Mouse (Mus musculus) gastrocnemius, postnatal 25 days (tissue): ENCODE results near the gene Gm7073. TPM values are rescaled to one million over a fixed set of nuclear protein-coding genes. Genes with fewer than 3 reads are reported as not detected.

ENCODE experiments used
- DNase-seq: peaks from one replicate; pipeline ENCODE4 v3.0.0; 2022
- long read RNA-seq, 2 experiments: library from polyadenylated mRNA; stranded (forward); transcript quantifications; one replicate each; pipeline ENCODE4 v2.0.0; 2021
- total RNA-seq, 2 experiments: library from RNA; stranded (reverse); gene quantifications; 1 replicate in 1 of 2; 2 replicates in 1 of 2; pipeline ENCODE4 v1.2.3; 2021

Gm7073 gene
- not detected for total RNA-seq
- long read RNA-seq, experiment 1, partial matches to known transcripts = 0 of 1 reads
- long read RNA-seq, experiment 1, other reads (novel, unspliced or antisense) = 1 of 1 reads
- long read RNA-seq, experiment 2 = 0 reads

DNA sequence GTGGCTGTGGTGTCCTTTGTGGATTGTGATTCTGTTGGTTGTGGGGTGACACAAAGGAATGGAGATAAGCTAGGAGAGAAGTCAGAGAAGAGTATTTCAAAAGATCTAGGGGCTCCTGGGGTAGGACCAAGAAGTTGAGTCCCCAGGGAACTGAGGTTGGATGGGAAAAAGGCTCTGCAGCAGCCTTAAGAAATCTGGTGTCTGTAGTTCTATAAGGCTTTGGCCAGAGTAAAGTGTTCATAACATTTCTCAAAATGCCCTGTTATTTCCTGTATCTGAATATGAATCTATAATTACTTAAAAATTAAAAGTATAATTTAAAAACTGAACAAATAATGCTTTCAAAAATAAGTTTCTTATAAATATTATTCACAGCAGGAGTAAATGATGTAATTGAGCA, at the start of gene Gm7073:
TSS of gene Gm7073 (minus strand) at position 101 of the 400 bp plus-strand sequence.
- DNase-seq = no peak

DNA sequence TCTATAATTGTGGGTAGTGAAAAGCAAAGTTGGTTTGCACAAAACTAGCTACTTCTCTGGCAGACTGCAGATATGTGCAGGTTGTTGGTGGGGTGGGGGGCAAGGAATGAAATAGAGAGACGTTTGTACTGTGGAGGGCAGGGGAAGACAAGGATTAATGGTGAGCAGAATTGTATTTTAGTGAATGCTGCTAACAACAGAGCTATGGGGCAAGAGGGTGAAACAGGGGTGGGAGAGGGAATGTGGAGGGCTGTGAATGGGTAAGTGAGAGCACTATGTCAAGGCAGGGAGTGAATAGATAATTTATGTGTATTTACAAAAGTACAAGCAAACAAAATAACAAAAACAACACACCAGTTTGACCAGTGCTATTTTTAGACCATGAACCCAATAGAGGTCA, 31.5 kb upstream of the Gm7073 start:
- no peak for DNase-seq

DNA sequence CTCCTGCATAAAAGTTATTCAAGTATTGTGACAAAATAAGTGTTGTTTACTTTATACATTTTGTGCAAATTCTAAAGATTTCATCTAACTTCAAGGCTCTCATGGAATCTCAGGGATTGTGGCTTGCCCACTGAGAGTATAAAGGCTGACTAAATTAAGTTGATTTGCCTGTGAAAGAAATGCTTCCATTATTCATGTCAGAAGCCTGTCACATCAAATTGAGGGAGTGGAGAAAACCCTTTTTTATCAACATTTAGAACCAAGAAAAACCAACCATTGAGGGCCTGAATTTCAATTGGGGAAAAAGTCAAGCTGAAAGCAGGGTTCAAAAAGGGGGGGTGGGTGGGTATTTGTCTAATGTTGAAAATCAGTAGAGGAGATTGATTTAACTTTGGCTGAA, 30.0 kb upstream of the Gm7073 start:
- no peak for DNase-seq

DNA sequence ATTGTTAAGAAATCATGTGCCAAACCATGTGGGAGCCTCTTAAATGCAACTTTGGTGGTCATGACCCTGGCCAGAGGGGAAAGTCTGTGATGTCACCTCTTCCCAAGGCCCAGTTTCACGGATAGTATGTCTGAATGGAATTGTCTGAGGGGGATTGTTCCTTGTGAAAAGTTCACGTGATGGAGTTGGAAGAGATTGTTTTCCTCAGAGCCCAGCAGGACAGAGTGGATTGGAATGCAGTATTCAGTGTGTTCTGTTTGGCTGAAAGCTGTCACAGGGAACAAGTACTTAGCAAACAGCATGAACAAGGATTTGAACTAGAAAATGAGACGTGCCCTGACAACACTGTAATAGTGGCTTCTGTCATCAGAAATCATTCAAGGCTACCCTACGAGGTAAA, 16.2 kb upstream of the Gm7073 start:
- no peak for DNase-seq

DNA sequence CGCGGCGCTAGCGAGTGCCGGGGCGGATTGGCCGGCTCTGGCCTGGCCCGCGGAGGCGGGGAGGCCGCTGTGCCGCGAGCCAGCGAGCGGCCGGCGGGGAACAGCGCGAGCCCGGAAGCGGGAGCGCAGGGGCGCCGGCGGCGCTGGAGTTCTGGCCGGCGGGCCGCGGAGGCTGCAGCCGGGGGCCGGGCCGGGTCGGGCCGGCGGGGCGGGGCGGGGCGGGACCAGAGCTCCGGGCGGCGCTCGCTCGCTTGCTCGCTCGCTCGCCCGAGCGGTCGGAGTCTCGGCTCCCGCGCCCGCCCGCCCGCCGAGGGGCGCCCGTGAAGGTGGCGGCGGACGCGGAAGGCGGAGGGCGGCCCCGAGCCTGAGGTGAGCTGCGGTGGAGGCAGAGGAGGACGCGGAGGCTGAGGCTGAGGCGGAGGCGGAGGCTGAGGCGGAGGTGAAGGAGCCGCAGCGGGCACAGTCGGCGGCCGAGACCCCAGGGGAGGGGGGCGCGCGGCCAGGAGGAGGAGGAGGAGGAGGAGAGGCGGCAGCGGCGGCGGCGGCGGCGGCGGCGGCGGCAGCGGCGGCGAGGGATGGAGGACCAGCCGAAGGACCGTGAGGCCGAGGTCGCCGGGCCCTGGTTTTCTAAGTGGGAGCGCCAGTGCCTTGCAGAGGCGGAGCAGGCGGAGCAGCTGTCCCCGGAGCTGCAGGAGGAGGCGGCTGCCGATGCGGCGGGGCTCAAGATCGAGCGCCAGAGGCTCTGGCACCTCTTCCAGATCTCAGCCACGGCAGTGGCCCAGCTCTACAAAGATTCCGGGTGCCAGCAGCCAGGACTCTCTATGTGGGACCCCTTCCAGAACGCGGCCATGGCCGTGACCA, 8.6 kb upstream of the Gm7073 start:
- DNase-seq = peak; percentile 36

DNA sequence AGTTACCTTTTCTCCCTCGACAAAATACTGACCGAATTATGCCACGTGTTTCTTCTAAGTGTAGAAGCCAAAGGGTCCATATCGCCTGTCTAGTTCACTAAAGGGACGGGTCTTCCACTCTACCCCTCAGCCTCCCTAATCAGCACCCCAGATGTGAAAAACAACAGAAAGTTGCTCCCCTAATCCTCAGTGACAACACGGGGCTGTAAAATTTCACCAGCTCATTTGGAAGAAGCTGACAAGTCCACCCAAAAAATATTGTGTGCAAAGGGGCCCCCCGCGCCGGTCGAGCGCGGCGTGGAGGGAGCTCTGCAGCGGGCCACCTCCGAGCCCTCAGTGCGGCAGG, 8.0 kb upstream of the Gm7073 start:
- DNase-seq = no peak

DNA sequence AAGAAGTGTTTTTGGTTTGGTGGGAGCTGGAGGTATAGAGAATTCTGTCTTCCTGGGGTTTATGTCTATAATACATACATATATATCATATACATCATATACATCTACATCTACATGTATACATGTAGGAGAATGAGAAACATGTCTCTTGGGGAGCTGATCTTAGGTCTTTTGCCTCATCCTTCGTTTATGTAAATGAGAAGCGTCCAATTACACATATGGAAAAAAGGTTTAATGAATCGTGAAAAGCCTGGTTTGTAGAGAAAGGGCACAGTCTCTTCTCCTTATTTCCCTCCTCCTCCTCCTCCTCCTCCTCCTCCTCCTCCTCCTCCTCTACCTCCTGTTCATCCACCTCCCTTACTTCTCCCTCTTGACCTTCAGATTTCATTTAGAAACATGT, 6.9 kb upstream of the Gm7073 start:
- no peak for DNase-seq

DNA sequence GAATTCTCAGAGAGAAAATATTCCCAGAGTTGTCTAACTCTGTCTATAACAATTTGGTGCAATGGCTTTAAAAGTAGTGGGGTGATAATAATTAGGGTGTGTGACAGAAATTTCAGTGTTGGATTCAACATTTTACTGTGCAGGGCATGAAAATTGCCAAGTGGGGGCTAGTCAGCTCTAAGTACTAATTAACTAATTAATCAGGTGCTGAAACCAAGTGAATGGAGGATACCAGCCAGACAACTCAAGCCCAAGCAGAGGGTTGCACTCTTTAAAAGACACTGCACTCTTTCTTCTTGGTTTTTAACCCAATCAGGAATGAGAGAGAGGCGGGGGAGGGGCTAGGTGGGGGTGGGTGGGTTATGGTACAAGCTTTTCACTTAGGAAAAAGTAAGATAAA, 6.4 kb upstream of the Gm7073 start:
- DNase-seq = no peak

DNA sequence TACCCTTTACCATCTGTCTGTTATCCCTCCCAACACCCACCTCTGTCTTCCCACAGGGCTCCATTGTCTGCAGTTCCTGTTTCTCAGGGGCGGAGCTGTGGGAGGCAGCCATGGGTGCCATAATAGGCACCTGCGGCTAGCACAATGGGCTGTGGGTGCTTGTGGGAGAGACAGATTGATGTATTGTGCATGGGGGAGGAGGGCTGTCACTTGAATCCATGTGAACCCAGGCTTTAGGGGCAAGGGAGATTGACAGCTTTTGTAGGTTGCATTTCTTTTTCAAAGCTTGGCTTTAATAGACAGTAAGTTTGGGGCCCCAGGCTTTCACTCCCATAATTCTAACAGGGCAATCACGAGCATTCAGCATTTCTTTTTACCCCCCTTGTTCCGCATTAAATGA, 5.0 kb upstream of the Gm7073 start:
- no peak for DNase-seq

DNA sequence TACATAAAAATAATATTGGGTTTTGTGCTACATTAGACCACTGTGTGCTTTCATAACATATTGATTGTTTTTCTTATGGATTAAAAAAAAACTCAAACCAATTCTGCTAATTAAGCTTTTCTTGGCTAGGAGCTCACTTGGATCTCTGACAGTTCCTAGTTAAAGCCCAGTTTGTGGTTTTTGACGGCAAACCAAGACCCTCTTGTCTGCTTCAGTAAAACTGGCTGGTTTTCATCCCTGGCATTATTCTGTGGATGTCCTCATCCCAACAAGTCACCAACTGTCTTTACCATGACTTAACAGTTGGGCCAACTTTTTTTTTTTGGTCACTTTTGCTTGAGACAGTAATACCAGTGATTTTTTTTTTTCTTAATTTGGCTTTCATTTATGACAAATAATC, 3.9 kb upstream of the Gm7073 start:
- no peak for DNase-seq

DNA sequence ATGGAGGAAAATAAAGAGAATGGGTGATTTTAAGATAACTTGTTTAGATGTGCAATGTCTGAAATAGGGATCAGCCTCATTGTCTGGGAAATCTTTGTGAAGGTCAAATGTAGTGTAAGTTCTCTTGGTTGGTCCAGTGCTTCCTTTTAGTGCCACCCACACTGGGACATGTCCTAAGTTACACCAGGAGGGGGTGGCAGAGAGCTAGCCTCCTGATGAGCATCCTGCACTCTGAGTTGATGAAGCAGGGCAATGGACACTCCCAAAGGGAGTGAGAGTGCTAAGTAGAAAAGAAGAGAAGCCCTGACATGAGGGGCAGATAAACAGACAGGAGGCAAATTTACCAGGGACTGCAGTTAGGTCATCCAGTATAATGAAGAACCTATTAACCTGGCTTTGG, 35.1 kb downstream of the Gm7073 start:
- no peak for DNase-seq

DNA sequence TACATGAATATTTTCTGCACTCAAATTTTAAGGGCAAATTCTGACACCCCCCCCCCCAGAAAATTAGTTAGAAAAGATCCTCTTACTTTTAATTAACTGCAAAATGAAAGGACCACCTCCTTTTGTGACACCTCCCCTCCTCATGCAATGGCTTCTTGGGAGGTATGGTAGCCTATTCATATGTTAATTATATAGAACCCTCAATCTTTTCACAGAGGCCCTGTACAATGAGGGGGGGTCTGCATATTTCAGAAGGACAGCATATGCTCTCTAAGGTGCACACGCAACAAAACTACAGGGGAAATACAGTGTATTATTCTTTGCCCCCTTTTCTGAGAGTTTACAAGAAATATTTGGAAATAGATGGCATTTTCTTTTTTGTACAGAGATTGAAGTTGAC, 41.3 kb downstream of the Gm7073 start:
- no peak for DNase-seq

DNA sequence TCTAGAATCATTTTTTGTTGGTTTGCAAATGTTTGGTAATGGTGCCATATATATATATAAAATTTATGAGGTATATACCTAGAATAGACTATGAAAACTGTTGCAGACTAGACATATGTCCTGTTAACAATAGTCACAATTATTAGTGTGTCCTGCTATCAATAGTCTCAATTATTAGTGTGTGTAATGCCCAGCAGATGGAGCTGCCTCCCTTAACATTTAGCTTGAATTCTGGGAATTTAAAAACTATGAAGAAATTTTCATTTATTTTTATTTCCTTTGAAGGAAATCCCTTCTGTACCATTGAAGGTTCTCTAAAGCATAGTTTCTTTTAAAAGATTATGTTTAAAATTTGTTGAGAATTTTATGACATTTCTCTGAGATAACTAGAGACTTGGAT, 43.7 kb downstream of the Gm7073 start:
- DNase-seq = no peak

DNA sequence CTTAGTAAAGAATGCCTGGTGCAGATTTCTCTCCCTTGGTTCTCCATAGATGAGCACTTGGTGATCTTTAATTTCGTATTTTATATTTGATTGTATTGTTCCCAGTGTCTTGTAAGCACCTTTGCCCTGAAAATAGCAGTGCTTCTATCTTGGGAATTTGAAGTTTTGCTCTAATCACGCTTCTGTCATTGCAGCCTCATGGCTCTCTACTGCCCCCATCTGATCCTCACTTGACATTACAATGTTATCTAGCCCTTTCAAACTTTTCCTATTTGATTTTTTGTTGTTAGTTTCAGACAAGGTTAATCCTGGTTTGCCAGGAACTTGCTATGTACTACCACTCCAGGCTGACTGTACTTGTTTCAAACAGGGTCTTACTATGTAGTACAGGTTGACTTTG, 75.3 kb downstream of the Gm7073 start:
- no peak for DNase-seq

DNA sequence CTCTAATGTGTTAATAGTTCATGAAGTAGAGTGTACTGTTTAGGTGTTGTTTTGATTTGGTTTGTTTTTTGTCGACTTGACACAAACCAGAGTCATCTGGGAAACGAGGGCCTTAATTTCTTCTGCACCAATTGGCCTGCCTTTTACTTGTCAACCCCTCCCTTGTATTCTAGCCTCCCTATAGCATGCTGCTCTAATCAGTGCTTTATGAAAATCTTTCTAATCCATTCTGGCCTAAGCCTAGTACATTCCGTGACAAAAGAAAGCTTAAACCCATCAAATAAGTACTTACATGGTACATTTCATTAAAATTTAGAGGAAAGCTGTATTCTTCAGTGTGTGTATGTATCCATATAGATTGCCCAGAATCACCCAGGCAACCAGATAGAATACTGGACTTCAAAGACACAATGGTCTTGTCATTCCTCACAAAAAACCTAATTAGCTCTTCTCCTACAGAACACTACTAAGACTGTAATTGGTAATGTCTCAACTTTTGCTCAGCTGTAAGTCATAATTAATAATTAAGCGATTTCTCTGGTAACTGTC, 124.4 kb downstream of the Gm7073 start:
- no peak for DNase-seq

DNA sequence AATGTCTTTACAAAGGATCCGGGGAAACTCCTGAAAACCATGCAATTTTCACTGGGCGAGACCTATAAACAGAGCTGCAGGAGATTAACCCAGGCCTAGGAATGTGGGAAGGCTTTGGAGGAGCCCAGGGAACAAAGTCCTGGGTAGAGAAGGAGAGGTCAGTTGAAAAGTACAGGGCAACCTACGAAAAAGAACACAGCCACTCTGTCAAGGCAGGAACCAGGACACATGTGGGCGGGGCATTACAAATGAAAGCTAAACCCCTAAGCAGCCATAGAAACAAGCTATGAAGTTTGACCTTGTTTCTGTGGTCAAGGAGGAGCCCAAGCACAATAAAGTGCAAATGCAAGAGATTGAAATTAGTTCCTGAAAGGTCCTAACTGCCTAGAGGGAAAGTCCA, 133.4 kb downstream of the Gm7073 start:
- DNase-seq = no peak

DNA sequence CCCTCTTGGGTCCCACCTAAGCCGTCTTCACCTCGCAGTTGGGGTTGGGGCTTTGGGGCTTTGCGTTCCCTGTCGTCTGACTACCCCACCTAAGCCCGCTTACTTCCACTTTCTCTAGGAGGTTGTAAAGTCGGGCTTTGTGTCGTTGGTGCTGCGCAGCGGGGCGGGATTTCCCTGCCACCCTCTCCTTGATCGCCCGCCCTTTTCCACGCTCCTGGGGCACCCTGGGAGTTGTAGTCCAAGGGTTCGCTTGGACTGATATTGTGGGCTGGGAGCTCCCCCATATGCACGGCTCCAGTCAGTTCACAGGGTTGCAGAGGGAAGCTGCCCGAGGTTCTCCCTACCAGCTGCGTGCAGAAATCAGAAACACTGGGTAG, 134.4 kb downstream of the Gm7073 start:
- peak; percentile 88 for DNase-seq

DNA sequence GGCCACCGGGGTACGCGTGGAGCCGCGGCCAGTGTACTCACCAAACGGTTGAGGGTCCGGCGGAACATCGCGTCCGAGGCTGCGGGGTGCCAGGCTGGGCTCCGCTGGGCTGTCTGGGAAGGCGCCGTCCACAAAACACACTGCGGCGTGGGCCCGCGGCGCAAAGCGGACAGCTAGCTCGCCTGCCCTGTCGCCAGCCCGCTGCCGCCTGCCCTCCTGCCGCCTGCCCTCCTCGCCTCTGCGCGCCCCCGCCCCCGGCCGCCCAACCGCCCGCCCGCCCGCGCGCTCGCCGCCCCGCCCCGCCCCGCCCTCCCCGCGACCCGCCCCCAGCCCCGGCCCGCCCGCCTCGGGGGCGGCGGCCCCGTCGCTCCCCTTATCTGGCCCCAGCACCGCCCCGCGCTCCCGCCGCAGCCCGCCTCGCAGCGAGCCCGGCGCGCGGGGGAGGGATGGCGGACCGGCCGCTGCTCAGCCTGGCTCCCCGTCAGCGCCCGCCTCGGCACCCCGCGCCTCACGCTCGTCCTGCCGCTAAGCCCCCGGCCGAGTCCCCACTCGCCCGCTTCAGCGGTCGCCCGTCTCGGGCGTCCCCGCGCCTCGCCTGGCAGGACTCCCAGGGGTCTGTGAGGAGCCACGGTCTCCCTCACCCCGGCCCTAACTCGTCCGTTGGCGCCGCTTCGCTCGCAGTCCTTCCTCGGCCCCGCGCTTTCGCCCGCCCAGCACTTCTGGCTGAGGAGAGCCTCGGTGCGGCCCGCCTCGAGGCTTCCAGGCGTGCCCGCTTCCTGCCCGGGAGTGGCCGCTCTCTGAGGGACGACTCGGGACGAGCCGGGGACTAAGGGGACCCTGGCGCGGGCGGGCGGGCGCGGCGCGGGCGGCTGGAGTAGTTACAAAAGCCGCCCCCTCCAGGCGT, 135.0 kb downstream of the Gm7073 start:
- DNase-seq = peak; percentile 73

DNA sequence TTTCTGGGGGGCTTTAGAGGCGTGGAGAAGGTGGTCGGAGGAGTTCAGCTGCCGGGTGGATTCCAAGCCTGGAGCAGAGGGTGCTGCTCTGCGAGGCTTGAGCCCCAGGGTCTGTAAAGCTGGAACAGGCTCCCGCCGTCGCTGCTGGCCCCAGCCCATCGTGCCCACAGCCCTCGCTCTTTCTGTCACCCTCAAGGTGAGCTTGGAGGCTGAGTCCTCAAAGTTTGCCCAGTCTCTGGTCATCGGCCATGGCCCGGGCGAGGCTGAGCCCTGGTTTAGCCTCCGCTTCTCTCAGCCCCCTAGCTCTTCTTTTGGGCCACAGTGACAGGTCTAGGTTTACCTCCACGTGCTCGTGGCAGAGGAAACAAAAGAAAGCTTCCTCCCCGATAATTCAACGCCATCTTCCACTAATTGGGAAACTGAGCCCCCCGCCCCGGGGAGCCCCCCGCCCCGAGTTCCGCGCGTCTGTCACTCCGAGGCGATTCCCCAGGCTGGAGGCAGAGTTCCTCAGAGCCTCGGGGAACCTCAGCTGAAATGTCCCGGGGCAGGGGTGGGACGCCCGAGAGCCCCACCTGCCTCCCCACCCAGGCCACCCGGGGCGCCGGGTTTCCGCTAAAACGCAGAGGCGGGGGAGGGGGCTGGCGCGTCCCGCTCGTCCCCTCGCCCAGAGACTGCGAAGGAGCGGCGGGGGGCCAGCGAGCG, 135.8 kb downstream of the Gm7073 start:
- peak; percentile 19 for DNase-seq

DNA sequence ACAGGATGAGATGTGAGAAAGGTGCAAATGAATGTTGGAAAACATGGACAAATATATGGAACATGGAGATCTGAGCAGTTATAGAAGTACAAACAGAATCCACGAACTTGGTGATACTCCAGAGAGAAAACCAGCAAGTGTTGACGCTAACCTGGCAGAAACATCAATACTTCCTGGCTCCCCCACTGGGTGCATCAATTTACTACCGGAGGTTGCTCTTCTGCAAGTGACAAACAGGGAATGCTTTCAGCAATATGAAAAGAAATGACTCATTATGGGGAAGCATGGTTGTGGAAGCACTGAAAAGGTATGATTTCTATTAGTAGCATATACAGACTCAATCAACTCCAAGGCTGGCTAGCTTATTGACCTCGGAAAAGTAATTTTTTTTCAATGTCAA, 144.8 kb downstream of the Gm7073 start:
- no peak for DNase-seq

DNA sequence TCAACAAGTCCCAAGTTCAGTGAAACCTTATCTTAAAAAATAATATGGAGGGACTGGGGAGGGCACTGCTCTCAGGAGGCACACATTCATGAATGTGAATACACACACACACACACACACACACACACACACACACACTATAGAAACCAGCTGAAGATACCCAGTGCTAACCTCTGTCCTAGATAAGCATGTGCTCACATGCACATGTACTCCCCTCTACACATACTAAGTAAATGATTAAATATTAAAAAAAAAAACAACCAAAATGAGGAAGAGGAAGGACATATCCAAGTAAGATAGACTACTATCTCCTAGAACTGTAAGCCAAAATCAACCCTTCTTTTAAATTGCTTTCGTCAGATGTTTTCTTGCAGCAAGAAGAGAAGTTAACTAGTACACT, 152.2 kb downstream of the Gm7073 start:
- DNase-seq = no peak
